Mouse (Mus musculus): Measurements from ENCODE around the gene Cacna1c.

GRCm38 (mm10) chr6:118741841-118742240, 454.4 kb downstream of the Cacna1c start:
- TF ChIP-seq EP300 (optimal IDR thresholded peaks at IDR 0.05) = no peak
- TF ChIP-seq CTCF (IDR thresholded peaks at IDR 0.05; ENCODE audit: low read depth) = no peak
